10 mouse cellular contexts compared by ENCODE assay signal in the genomic region with DNA sequence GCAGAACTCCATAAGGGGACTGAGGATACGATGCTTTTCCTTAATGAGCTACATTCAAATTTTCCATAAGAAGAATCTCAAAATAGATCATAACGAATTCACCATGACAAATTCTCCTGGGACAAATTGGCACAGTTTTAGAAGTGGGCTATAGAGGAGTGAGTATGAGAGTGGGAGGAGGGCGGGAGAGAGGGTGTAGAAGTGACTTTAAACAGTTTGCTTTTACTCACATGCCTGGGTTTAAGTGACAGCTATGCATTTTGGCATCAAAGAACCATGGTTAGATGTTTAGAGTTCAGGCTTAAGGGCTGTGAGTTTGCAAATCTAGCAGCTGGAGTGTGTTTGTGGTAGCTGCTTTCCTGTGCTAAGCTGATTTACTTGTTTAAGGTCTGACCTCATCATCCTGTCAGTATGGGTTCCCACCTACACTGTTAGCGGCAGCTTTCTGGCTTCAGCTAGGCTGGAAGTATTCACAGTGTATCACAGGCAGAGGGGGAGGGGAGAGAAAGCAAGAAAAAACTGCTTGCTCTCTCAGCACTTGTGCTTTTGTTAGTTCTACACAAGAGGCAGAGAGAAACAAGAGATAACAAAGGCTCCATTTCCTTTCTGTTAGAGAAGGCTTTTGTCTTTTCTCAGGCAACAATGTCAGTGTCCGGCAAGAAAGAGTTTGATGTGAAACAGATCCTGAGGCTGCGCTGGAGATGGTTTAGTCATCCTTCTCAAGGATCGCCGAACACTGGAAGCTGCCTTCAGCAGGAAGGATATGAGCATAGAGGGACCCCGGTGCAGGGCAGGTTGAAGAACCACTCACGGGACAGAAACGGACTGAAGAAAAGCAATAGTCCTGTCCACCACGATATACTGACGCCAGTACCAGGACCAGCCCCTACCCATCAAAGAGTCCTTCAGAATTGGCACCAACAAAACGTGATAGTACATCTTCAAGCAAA. TPM values are rescaled to one million over a fixed set of nuclear protein-coding genes. Genes with fewer than 3 reads are reported as not detected.
A peak's percentile ranks its signal among the peaks of the same experiment; 100 is the strongest.
DNase-seq lines count a peak whose midpoint lies in the region; ATAC-seq lines count a peak whose summit lies in the region.
"Had no signal": no experiment of that assay in that cellular context is flagged by ENCODE, and none has a peak within 500 bp of the region (broad histone marks: within the 10 kb centered on the region; RNA-seq: fewer than 3 reads in every experiment).

A gene (plus strand): TSS at position 552 of the 950 bp plus-strand sequence.

- H3K4me2 ChIP-seq in lung, embryonic 15.5 days: peak within 1 kb of the TSS; percentile 35
- peak within 1 kb of the TSS; percentile 55 for H3K4me2 ChIP-seq in hindbrain, embryonic 16.5 days (ENCODE audit: low read length)
- H3K4me2 ChIP-seq in midbrain, embryonic 11.5 days: peak within 1 kb of the TSS; percentile 40

- no peaks in the 10 kb centered on the region for H3K36me3 ChIP-seq in lung, embryonic 15.5 days
- H3K36me3 ChIP-seq in hindbrain, embryonic 16.5 days (ENCODE audit: control insufficient read depth, insufficient read depth, low read length): no peaks in the 10 kb centered on the region
- H3K36me3 ChIP-seq in midbrain, embryonic 11.5 days (ENCODE audit: control insufficient read depth, insufficient read depth, low read length): no peaks in the 10 kb centered on the region

- H3K27ac ChIP-seq in lung, embryonic 15.5 days: peak within 1 kb of the TSS; percentile 44; the same call in 1 of the 2 replicates
- H3K27ac ChIP-seq in hindbrain, embryonic 16.5 days (ENCODE audit: low read depth, low read length): peak within 1 kb of the TSS; percentile 63
- H3K27ac ChIP-seq in midbrain, embryonic 11.5 days (ENCODE audit: low read depth, low read length): no peak within 1 kb of the TSS

- H3K27me3 ChIP-seq in lung, embryonic 15.5 days: no peaks in the 10 kb centered on the region
- no peaks in the 10 kb centered on the region for H3K27me3 ChIP-seq in hindbrain, embryonic 16.5 days (replicated peaks; ENCODE audit: control insufficient read depth, insufficient read depth, low read length)
- no peaks in the 10 kb centered on the region for H3K27me3 ChIP-seq in midbrain, embryonic 11.5 days (ENCODE audit: control insufficient read depth, insufficient read depth, low read length)

- no peaks in the 10 kb centered on the region for H3K9me3 ChIP-seq in lung, embryonic 15.5 days
- H3K9me3 ChIP-seq in hindbrain, embryonic 16.5 days (ENCODE audit: control insufficient read depth, low read length): no peaks in the 10 kb centered on the region
- H3K9me3 ChIP-seq in midbrain, embryonic 11.5 days (ENCODE audit: control insufficient read depth, low read length): no peaks in the 10 kb centered on the region

- no peak within 1 kb of the TSS for H3K9ac ChIP-seq in lung, embryonic 15.5 days
- peak within 1 kb of the TSS; percentile 44 for H3K9ac ChIP-seq in hindbrain, embryonic 16.5 days (ENCODE audit: low read depth, low read length)
- peak within 1 kb of the TSS; percentile 30; the same call in 1 of the 2 replicates for H3K9ac ChIP-seq in midbrain, embryonic 11.5 days (ENCODE audit: low read length)

- WGBS in lung, embryonic 15.5 days: 26% methylated on average over 14 of the region's 14 CpGs
- 27% methylated on average over 14 of the region's 14 CpGs for WGBS in hindbrain, embryonic 16.5 days
- 42% methylated on average over 14 of the region's 14 CpGs for WGBS in midbrain, embryonic 11.5 days

- peak; percentile 57; the same call in 1 of the 2 replicates for ATAC-seq in lung, embryonic 15.5 days (ENCODE audit: borderline replicate concordance, extremely low read depth, low FRiP score, low TSS enrichment)
- ATAC-seq in hindbrain, embryonic 16.5 days: peak; percentile 91
- ATAC-seq in midbrain, embryonic 11.5 days (ENCODE audit: low FRiP score): peak; percentile 91
- no peak for ATAC-seq in erythroblast, adult 5-6 weeks (replicated peaks; ENCODE audit: low FRiP score, poor library complexity, severe bottlenecking)
- ATAC-seq: Patski had no signal

- no peaks in the 10 kb centered on the region for H3K4me1 ChIP-seq in lung, embryonic 15.5 days
- H3K4me1 ChIP-seq in hindbrain, embryonic 16.5 days (ENCODE audit: control insufficient read depth, insufficient read depth, low read depth, low read length): no peaks in the 10 kb centered on the region
- H3K4me1 ChIP-seq in midbrain, embryonic 11.5 days (ENCODE audit: control insufficient read depth, insufficient read depth, low read length): no peaks in the 10 kb centered on the region

- DNase-seq in lung, adult 18-20 months: no peak
- peak; percentile 6 for DNase-seq in forelimb bud, embryonic 11.5 days (ENCODE audit: low read depth, low spot score)
- peak; percentile 15 for DNase-seq in left cerebral cortex, adult 11 months (ENCODE audit: low spot score)
- peak; percentile 89 for DNase-seq in midbrain, embryonic 11.5 days (ENCODE audit: low spot score, missing footprints)
- DNase-seq in thymus, postnatal 14 days: peak; percentile 7

- peak within 1 kb of the TSS; percentile 13 for H3K4me3 ChIP-seq in lung, embryonic 15.5 days
- peak within 1 kb of the TSS; percentile 39 for H3K4me3 ChIP-seq in hindbrain, embryonic 16.5 days (ENCODE audit: low read length)
- peak within 1 kb of the TSS; percentile 21; the same call in 1 of the 2 replicates for H3K4me3 ChIP-seq in midbrain, embryonic 11.5 days (ENCODE audit: low read depth, low read length)
- H3K4me3 ChIP-seq: myocyte had no signal

RNA-seq across cellular contexts. Expression of the gene that starts here (rescaled TPM):
- 18.8 and 20.7 TPM in 2 replicates for polyA plus RNA-seq in lung, embryonic 15.5 days (2015; fragmentation: Nextera tagmentation; extraction: Ambion mirVana)
- polyA plus RNA-seq in hindbrain, embryonic 16.5 days (2015; fragmentation: Nextera tagmentation; extraction: Ambion mirVana): 11.5 and 12.1 TPM in 2 replicates
- 3.3 and 4.3 TPM in 2 replicates for polyA plus RNA-seq in midbrain, embryonic 11.5 days (2014; fragmentation: Nextera tagmentation; extraction: Ambion mirVana)
- total RNA-seq in erythroblast, adult 5-6 weeks (2015; ENCODE audit: low replicate concordance): not detected in 2 replicates
- not detected in 2 replicates for total RNA-seq in erythroblast, adult 5-6 weeks (2017; ENCODE audit: low replicate concordance)
- polyA plus RNA-seq: myocyte, Patski had no signal

Comparison
In these comparisons a context has a peak if more than half of its experiments do, and no peak if none do; other contexts are left out.
1. DNase-seq: peak in forelimb bud, embryonic 11.5 days (single experiment), left cerebral cortex, adult 11 months (single experiment), midbrain, embryonic 11.5 days (single experiment) and thymus, postnatal 14 days (single experiment); none in lung, adult 18-20 months (0 of 2).
2. Peak in every context shown above with its lines, with median percentiles within 50 percentile points of each other: H3K4me2 ChIP-seq and H3K4me3 ChIP-seq.